Mouse (Mus musculus): ENCODE results near the gene Ccdc144b. TPM values are rescaled to one million over a fixed set of nuclear protein-coding genes. Genes with fewer than 3 reads are reported as not detected.

Gene Ccdc144b
- total and polyA plus RNA-seq, 2 experiments from 2014 or later, result not detected

DNA sequence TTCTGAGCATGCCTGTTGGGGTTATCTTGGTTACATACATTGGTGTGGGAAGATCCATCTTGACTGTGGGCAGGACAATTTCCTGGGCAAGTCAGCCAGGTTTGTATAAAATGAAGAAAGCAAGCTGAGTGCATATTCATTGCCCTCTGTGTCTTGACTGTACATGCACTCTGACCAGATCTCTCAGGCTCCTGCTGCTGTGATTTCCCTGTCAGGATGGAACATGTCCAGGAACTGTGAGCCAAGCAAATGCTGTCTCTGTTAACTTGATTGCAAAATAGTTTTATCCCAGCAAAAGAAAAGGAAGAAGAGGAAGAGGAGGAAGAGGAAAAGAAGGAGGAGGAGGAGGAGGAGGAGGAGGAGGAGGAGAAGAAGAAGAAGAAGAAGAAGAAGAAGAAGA, 8.8 kb downstream of the Ccdc144b start:
- H3K9me3 ChIP-seq (ENCODE audit: low read length), result no peaks in the 10 kb centered on the region
- no peak for ATAC-seq
- no peak overlapping the region for H3K4me2 ChIP-seq (ENCODE audit: low read depth, low read length)
- H3K4me1 ChIP-seq (ENCODE audit: insufficient read depth, low read length), result no peaks in the 10 kb centered on the region
- no peak overlapping the region for H3K27ac ChIP-seq
- H3K27me3 ChIP-seq (ENCODE audit: insufficient read depth, low read length), result no peaks in the 10 kb centered on the region
- H3K4me3 ChIP-seq (ENCODE audit: low read length), result no peak overlapping the region
- DNase-seq (ENCODE audit: low spot score), result no peak
- TF ChIP-seq CTCF (IDR thresholded peaks at IDR 0.05; ENCODE audit: low read depth), result no peak
- H3K36me3 ChIP-seq (ENCODE audit: insufficient read depth, low read length), result no peaks in the 10 kb centered on the region
- no peak overlapping the region for H3K9ac ChIP-seq (replicated peaks; ENCODE audit: low read length)

DNA sequence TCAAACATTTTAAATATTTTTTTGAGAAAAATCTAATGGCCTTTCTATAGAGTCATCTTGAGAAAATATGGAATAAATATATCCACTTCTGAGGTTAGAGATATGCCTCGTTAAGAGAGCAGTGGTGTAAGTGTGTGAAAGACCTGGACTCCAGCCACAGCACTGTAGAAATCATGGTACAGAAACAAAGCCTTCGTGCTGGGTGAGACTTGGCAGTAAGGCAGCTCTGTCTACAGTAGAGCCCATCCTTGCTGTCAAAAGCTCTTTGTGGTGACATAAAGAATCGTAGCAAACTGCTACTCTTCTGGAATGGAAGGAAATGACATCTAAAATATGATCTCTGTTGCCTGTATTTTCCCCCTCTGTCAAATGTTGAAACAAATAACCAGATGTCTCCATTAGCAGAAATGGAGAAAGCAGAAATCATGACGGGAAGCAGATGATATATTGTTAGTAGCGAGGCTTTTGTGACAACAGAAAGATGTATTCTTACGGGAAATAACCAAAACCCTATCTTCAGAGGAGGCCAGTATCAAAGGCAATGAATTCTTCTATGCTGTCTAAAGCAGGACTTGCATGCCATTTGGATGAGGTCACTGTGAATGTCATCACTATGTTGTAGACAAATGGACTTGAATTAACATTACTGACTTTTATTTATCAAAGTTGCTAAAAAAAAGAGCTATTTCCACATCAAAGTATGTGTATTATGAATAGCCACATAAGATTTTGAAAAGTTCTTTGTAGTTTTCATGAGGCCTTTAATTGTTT, 21.4 kb downstream of the Ccdc144b start:
- Histone ChIP-seq H3K9me3 (ENCODE audit: low read length) (no peaks in the 10 kb centered on the region), H3K27ac (no peak overlapping the region), H3K4me1 (ENCODE audit: insufficient read depth, low read length) (no peaks in the 10 kb centered on the region), H3K4me2 (ENCODE audit: low read depth, low read length) (no peak overlapping the region), H3K36me3 (ENCODE audit: insufficient read depth, low read length) (no peaks in the 10 kb centered on the region), H3K4me3 (ENCODE audit: low read length) (no peak overlapping the region), H3K27me3 (ENCODE audit: insufficient read depth, low read length) (no peaks in the 10 kb centered on the region), H3K9ac (replicated peaks; ENCODE audit: low read length) (no peak overlapping the region)
- peak; percentile 70 for ATAC-seq
- TF ChIP-seq CTCF (IDR thresholded peaks at IDR 0.05; ENCODE audit: low read depth), result no peak
- 42% methylated on average over 6 of the region's 6 CpGs for WGBS
- DNase-seq (ENCODE audit: low spot score), result peak; percentile 40

DNA sequence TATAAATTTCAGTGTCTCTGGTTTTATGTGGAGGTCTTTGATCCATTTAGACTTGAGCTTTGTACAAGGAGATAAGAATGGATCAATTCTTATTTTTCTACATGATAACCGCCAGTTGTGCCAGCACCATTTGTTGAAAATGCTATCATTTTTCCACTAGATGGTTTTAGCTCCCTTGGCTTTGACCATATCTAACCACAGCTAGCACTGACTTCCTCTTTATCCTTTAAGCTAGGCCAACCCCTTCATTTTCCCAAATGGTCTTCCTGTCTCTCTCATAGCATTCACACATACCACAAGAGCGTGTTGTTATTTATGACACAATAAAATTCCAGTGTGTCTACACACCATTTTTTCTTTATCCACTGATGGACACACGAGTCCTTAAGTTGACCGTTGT, 23.4 kb downstream of the Ccdc144b start:
- 89% methylated on average over 4 of the region's 4 CpGs for WGBS
- DNase-seq (ENCODE audit: low spot score), result no peak
- no peak for ATAC-seq
- Histone ChIP-seq H3K27me3 (ENCODE audit: insufficient read depth, low read length) (no peaks in the 10 kb centered on the region), H3K9ac (replicated peaks; ENCODE audit: low read length) (no peak overlapping the region), H3K9me3 (ENCODE audit: low read length) (no peaks in the 10 kb centered on the region), H3K4me3 (ENCODE audit: low read length) (no peak overlapping the region), H3K4me2 (ENCODE audit: low read depth, low read length) (no peak overlapping the region), H3K36me3 (ENCODE audit: insufficient read depth, low read length) (no peaks in the 10 kb centered on the region), H3K27ac (no peak overlapping the region), H3K4me1 (ENCODE audit: insufficient read depth, low read length) (no peaks in the 10 kb centered on the region)
- TF ChIP-seq CTCF (IDR thresholded peaks at IDR 0.05; ENCODE audit: low read depth), result no peak

DNA sequence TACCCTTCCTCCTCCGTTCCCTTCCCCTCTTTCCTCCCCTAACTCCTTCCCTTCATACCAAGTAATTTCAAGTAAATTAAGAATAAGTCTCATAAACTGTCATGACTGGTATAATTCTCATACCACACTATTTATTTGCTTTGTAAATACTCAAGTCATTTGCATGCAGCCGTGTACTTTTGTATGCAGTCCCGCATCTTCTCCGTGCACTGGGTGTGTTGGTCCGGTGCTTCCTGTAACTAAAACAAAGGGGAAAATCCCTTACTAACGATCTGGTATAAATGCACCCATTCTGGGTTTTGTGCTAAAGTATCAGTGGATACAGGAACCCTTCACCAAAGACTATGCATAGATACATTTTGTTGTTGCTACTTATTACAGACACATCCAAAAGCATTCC, 27.6 kb downstream of the Ccdc144b start:
- TF ChIP-seq CTCF (IDR thresholded peaks at IDR 0.05; ENCODE audit: low read depth), result no peak
- H3K27ac ChIP-seq, result no peak overlapping the region
- no peaks in the 10 kb centered on the region for H3K9me3 ChIP-seq (ENCODE audit: low read length)
- no peak overlapping the region for H3K9ac ChIP-seq (replicated peaks; ENCODE audit: low read length)
- no peaks in the 10 kb centered on the region for H3K36me3 ChIP-seq (ENCODE audit: insufficient read depth, low read length)
- H3K4me1 ChIP-seq (ENCODE audit: insufficient read depth, low read length), result no peaks in the 10 kb centered on the region
- H3K4me3 ChIP-seq (ENCODE audit: low read length), result no peak overlapping the region
- no peaks in the 10 kb centered on the region for H3K27me3 ChIP-seq (ENCODE audit: insufficient read depth, low read length)
- WGBS, result 77% methylated on average over 6 of the region's 6 CpGs
- ATAC-seq (no peak), DNase-seq (ENCODE audit: low spot score) (no peak)
- H3K4me2 ChIP-seq (ENCODE audit: low read depth, low read length), result no peak overlapping the region

DNA sequence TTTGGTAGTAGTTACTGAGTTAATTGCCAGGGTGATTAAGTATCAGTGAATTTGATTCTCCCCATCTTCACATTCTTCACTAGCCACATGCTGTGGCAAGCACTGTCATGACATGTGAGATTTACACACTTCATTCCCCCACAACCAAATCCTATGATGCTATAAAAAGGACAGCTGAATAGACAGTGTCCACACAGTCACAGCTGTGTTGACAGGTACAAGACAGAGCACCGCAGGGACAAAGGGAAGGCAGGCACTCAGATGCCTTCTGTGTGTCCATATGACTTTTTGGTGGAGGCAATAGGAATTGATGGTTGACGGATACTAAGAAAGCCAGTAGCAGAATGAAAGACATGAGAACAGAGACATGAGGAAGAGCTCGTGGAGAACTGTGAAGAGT, 42.1 kb downstream of the Ccdc144b start:
- Histone ChIP-seq H3K27me3 (ENCODE audit: insufficient read depth, low read length) (no peaks in the 10 kb centered on the region), H3K9me3 (ENCODE audit: low read length) (no peaks in the 10 kb centered on the region), H3K9ac (replicated peaks; ENCODE audit: low read length) (no peak overlapping the region), H3K4me3 (ENCODE audit: low read length) (no peak overlapping the region), H3K27ac (no peak overlapping the region), H3K4me2 (ENCODE audit: low read depth, low read length) (no peak overlapping the region), H3K36me3 (ENCODE audit: insufficient read depth, low read length) (no peaks in the 10 kb centered on the region), H3K4me1 (ENCODE audit: insufficient read depth, low read length) (no peaks in the 10 kb centered on the region)
- DNase-seq (ENCODE audit: low spot score), result no peak
- 66% methylated on average over 3 of the region's 3 CpGs for WGBS
- ATAC-seq, result no peak
- TF ChIP-seq CTCF (IDR thresholded peaks at IDR 0.05; ENCODE audit: low read depth), result no peak

DNA sequence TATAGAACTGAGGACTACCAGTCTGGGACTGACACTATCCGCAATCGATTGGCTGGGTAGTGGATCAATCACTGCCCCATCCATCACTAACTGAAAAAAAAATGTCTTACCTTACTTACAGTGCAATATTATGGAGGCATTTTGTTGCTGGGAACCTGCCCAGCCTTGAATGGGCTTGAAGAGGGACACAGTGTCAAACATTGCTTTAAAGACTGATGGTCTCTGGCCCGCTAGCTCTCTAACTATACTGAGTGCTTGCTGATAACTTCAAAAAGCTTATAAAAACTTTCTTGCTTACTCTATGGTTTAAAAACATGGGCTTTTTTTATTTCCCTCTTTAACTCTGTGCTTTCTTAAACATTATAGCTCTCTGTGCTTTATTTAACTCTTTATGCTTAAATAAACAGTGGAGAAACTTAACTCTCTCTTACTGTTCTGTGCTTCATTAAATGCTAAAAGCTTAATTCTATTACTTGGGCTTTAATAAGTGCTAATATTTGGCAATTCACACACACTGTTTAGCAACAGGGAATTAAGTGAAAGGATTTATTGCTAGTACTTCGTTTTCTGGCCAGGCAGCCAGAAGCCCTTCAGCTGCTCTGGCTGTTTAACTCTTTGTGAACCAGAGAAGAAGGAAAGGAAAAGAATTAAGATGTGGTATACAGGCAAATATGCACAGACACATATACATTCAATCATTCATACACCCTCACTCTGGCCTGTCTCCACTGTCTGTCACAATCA, 44.8 kb downstream of the Ccdc144b start:
- TF ChIP-seq CTCF (IDR thresholded peaks at IDR 0.05; ENCODE audit: low read depth), result no peak

More for the DNA sequence above, 44.8 kb downstream of the Ccdc144b start:
- Histone ChIP-seq H3K4me1 (ENCODE audit: insufficient read depth, low read length) (no peaks in the 10 kb centered on the region), H3K9me3 (ENCODE audit: low read length) (no peaks in the 10 kb centered on the region), H3K27ac (no peak overlapping the region), H3K4me3 (ENCODE audit: low read length) (no peak overlapping the region), H3K9ac (replicated peaks; ENCODE audit: low read length) (no peak overlapping the region), H3K4me2 (ENCODE audit: low read depth, low read length) (no peak overlapping the region), H3K36me3 (ENCODE audit: insufficient read depth, low read length) (no peaks in the 10 kb centered on the region), H3K27me3 (ENCODE audit: insufficient read depth, low read length) (no peaks in the 10 kb centered on the region)
- no peak for ATAC-seq
- DNase-seq (ENCODE audit: low spot score), result no peak
- WGBS, result 65% methylated on average over 4 of the region's 4 CpGs

Measured in hindbrain, postnatal 0 days (tissue).